Mouse (Mus musculus) MEL-GATA-1-ER (cell line): ENCODE measurements around the gene Mrpl23.

Experiments
- DNase-seq: peaks from one replicate; pipeline ENCODE4 v3.0.0-alpha.2; 2012; ENCODE audit warnings: low read depth; ENCODE audit errors: extremely low read depth

The Mrpl23 gene

DNA sequence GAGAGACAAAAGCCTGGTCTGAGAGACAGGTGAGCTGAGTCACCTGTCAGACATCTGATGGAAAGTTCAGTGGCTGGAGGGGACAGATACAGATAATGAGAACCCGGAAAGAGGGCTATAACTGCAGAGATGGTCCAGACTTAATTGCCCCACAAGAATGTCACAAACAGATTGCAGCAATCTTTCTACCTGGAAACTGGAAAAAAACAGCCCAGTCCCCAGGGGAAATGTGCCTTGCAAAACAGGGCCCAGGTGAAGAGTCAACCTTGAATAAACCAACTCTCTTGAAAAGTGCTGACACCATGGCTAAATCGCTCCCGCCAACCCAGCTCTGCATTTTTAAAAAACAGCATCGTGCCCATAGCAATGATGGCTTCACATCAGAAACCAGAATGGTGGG, 12.2 kb upstream of the Mrpl23 start:
- DNase-seq = no peak

- DNase-seq = no peak
These were observed 10.1 kb upstream of the Mrpl23 start for GRCm38 (mm10) chr7:142522352-142522751.

- no peak for DNase-seq
These were observed 9.1 kb upstream of the Mrpl23 start for GRCm38 (mm10) chr7:142523200-142523990.

- DNase-seq = no peak
These were observed 6.9 kb upstream of the Mrpl23 start for GRCm38 (mm10) chr7:142525342-142526178.

DNA sequence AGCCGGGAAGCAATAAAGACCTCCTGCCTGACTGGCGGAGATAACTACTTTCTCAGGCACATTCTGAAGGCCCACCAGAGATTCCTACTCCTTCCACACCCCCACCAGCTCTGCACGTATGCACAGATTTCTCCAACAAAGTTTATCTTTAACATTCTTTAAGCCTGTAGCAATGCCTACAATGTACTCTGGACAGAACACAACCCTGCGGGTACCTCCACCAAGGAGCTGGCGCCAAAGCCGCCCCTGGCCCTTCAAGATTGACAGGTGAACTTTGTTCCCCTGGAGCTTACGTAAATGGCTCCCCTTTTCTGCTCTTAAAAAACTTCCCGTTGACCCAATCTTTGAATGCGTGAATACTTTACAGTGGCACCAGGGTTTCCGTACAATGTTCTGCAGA, 3.1 kb upstream of the Mrpl23 start:
- DNase-seq = no peak

- DNase-seq = no peak
These were observed 439 bp upstream of the Mrpl23 start for GRCm38 (mm10) chr7:142531973-142532521.

GRCm38 (mm10) chr7:142533059-142533855, 771 bp downstream of the Mrpl23 start:
- peak; percentile 48 for DNase-seq

DNA sequence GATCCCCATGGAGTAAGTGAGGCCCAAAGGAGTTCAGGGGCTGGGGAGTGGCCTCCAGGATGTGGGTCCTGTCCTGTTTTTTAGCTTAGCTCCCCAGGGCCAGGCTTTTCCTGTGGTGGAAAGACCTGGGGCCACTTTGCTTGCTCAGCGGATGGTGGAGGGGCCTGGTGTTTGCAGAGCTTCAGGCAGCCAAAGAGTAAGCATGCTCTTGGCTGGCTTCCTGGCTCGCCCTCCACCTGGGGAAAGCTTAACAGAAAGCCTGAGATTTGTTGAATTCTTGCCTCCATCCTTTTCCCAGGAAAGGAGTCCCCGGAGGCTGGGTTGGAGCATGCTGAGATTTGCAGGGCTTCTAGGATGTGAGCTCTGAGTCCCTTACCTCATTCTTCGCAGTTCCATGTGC, 2.6 kb downstream of the Mrpl23 start:
- no peak for DNase-seq

GRCm38 (mm10) chr7:142535832-142536231, 3.3 kb downstream of the Mrpl23 start:
- DNase-seq = no peak

GRCm38 (mm10) chr7:142537181-142537580, 4.7 kb downstream of the Mrpl23 start:
- no peak for DNase-seq

DNA sequence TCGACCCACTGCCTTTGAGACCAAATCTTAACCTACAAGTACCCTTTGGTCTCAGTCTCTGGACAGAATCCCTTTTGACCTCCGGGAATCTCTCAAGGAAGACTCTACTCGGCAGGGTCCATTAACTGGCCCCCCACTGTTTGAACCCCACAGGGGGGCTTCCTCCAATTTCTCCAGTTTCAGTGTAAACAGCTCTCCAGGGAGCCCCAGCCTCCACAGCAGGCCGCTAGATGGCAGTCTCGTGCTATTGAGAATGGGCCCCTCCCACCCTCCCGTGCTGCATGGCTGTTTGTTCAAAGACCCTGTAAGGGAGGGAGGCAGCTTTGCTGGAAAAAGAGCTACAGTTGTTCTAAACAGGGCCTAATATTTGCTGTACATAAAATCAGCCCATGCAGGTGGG, 5.4 kb downstream of the Mrpl23 start:
- DNase-seq = no peak

GRCm38 (mm10) chr7:142538291-142538690, 5.8 kb downstream of the Mrpl23 start:
- DNase-seq = no peak

- no peak for DNase-seq
These were observed 6.3 kb downstream of the Mrpl23 start for GRCm38 (mm10) chr7:142538766-142539165.

- no peak for DNase-seq
These were observed 7.3 kb downstream of the Mrpl23 start for GRCm38 (mm10) chr7:142539828-142540227.

- DNase-seq = no peak
These were observed 10.4 kb downstream of the Mrpl23 start for GRCm38 (mm10) chr7:142542771-142543303.

DNA sequence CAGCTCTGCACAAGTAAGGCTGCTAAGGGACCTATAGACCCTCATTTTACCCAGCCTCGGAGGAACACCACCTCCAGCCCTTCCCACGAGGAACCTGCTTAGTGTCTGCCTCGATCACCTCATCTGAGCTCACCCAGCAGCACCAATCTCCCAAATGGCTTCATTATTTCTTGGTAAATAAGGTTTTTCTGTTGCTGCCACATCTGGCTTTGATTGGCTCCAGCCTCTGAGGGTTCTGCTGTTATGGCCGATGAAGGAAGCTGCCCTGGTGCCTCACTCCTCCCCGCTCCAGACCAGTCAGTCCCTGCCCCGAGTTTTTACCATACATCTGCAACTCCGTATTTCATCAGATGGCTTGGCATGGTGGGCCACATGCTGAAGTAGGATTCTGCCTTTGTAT, 13.5 kb downstream of the Mrpl23 start:
- DNase-seq = no peak

GRCm38 (mm10) chr7:142547874-142548273, 15.4 kb downstream of the Mrpl23 start:
- no peak for DNase-seq

DNA sequence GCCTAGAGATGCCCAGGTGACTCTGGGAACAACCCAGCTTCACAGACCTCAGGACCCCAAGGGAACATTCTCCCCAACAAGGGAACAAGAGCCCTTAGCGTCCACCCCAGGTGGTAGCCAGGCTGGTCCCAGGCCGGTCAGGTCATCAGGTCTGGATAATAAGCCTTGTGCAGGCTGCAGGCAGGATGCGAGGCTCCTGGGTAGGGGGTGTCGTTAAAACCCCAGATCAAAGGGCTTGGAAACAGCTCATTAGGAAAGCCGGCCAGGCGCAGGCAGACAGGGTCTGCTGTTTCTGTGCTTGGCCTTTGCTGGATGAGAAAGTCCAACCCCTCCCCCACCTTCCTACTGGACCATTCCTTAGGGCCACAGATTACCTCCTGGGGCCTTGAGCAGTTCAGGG, 16.2 kb downstream of the Mrpl23 start:
- DNase-seq = no peak

DNA sequence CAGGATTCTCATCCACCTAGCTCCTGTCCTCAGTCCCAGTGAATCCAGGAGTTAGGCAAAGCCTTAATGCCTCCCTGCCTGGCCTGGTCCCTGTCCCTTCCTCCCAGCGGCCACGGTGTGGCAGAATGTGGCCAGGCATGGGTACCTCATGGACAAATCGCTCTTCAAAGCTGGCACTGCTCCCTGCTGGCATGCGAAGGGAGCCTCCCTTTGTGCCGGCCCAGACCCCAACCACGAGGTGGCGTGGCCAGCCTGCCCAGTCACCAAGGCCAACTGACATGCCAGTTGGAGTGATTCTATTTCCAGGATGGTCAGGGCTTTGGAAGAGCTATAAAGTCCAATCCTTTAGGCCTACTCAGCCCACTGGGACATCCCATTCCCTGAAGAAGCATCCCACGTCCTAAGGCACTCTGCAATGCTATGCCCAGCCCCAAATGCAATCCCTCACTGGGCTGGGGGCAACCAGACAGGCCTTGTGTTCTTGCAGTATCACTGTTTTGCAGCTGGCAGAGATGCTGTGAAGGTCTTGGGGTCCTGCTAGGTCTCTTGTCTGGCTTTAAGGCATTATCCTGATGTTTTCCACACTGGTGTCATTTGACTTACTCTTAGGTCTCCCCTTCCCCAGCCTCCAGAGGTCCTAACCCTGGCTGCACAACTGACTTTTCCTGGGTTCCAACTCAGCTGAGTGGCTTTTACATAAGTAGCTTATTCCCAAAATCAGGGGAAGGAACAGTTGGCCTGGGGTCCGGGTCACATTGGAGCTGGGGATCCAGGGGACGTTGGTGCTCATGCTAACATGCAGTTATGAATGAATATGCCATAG, 17.7 kb downstream of the Mrpl23 start:
- no peak for DNase-seq

GRCm38 (mm10) chr7:142550935-142551373, 18.5 kb downstream of the Mrpl23 start:
- DNase-seq = no peak
